Mouse (Mus musculus): ENCODE measurements at regions not wholly inside any gene's neighbourhood (a gene's known extent, or its start where the extent isn't known, plus 50 kb on each side); places are given as distances from the start of the nearest gene placed in this dataset.

GRCm38 (mm10) chr14:25042265-25042664 is 416.7 kb upstream of the Zmiz1 start:
- TF ChIP-seq GATA4 (IDR thresholded peaks at IDR 0.05; ENCODE audit: insufficient replicate concordance, low read length), result no peak

- TF ChIP-seq GATA4 (IDR thresholded peaks at IDR 0.05; ENCODE audit: insufficient replicate concordance, low read length), result no peak
Observed at GRCm38 (mm10) chr14:25044106-25044505, 414.9 kb upstream of the Zmiz1 start.

GRCm38 (mm10) chr14:25044867-25045266 is 414.1 kb upstream of the Zmiz1 start:
- no peak for TF ChIP-seq GATA4 (IDR thresholded peaks at IDR 0.05; ENCODE audit: insufficient replicate concordance, low read length)

- no peak for TF ChIP-seq GATA4 (IDR thresholded peaks at IDR 0.05; ENCODE audit: insufficient replicate concordance, low read length)
Observed at GRCm38 (mm10) chr14:25050674-25051251, 408.2 kb upstream of the Zmiz1 start.

- TF ChIP-seq GATA4 (IDR thresholded peaks at IDR 0.05; ENCODE audit: insufficient replicate concordance, low read length), result no peak
Observed at GRCm38 (mm10) chr14:25052175-25052574, 406.8 kb upstream of the Zmiz1 start.

- no peak for TF ChIP-seq GATA4 (IDR thresholded peaks at IDR 0.05; ENCODE audit: insufficient replicate concordance, low read length)
Observed at GRCm38 (mm10) chr14:25059351-25059750, 399.6 kb upstream of the Zmiz1 start.

GRCm38 (mm10) chr14:25060285-25060684 is 398.7 kb upstream of the Zmiz1 start:
- no peak for TF ChIP-seq GATA4 (IDR thresholded peaks at IDR 0.05; ENCODE audit: insufficient replicate concordance, low read length)

GRCm38 (mm10) chr14:25063090-25063489 is 395.9 kb upstream of the Zmiz1 start:
- TF ChIP-seq GATA4 (IDR thresholded peaks at IDR 0.05; ENCODE audit: insufficient replicate concordance, low read length), result no peak

GRCm38 (mm10) chr14:25064190-25064947 is 394.6 kb upstream of the Zmiz1 start:
- no peak for TF ChIP-seq GATA4 (IDR thresholded peaks at IDR 0.05; ENCODE audit: insufficient replicate concordance, low read length)

GRCm38 (mm10) chr14:25067435-25067834 is 391.6 kb upstream of the Zmiz1 start:
- TF ChIP-seq GATA4 (IDR thresholded peaks at IDR 0.05; ENCODE audit: insufficient replicate concordance, low read length), result no peak

GRCm38 (mm10) chr14:25068430-25068829 is 390.6 kb upstream of the Zmiz1 start:
- no peak for TF ChIP-seq GATA4 (IDR thresholded peaks at IDR 0.05; ENCODE audit: insufficient replicate concordance, low read length)

GRCm38 (mm10) chr14:25073143-25073542 is 385.8 kb upstream of the Zmiz1 start:
- no peak for TF ChIP-seq GATA4 (IDR thresholded peaks at IDR 0.05; ENCODE audit: insufficient replicate concordance, low read length)

- TF ChIP-seq GATA4 (IDR thresholded peaks at IDR 0.05; ENCODE audit: insufficient replicate concordance, low read length), result no peak
Observed at GRCm38 (mm10) chr14:25074022-25074800, 384.8 kb upstream of the Zmiz1 start.

GRCm38 (mm10) chr14:25074891-25075290 is 384.1 kb upstream of the Zmiz1 start:
- TF ChIP-seq GATA4 (IDR thresholded peaks at IDR 0.05; ENCODE audit: insufficient replicate concordance, low read length), result no peak

- no peak for TF ChIP-seq GATA4 (IDR thresholded peaks at IDR 0.05; ENCODE audit: insufficient replicate concordance, low read length)
Observed at GRCm38 (mm10) chr14:25080431-25080830, 378.6 kb upstream of the Zmiz1 start.

- no peak for TF ChIP-seq GATA4 (IDR thresholded peaks at IDR 0.05; ENCODE audit: insufficient replicate concordance, low read length)
Observed at GRCm38 (mm10) chr14:25083847-25084246, 375.1 kb upstream of the Zmiz1 start.
